In genomic region chr6:88202921-88203690, GRCm38 (mm10) we compare ENCODE assay signal across 8 mouse cellular contexts. TPM values are rescaled to one million over a fixed set of nuclear protein-coding genes. Genes with fewer than 3 reads are reported as not detected.
DNase-seq lines count a peak whose midpoint lies in the region; ATAC-seq and TF ChIP-seq lines count a peak whose summit lies in the region.

No protein-coding gene starts in this region.

- H3K27me3 ChIP-seq in limb, embryonic 14.5 days (ENCODE audit: control insufficient read depth, insufficient read depth, low read length) = peaks cover 85% of the 10 kb centered on the region
- peaks cover 78% of the 10 kb centered on the region for H3K27me3 ChIP-seq in midbrain, embryonic 16.5 days (ENCODE audit: control insufficient read depth, insufficient read depth, low read depth, low read length)

- DNase-seq in adrenal gland, postnatal 14 days = peak; percentile 65
- peak; percentile 65 for DNase-seq in embryo, embryonic 9.5 days (ENCODE audit: extremely low spot score)
- peak; percentile 35 for DNase-seq in limb, embryonic 14.5 days (ENCODE audit: low spot score)
- no peak for DNase-seq in gastrocnemius, postnatal 4 days (ENCODE audit: low spot score in 2 of 2)
- DNase-seq in urinary bladder, postnatal 10 days (ENCODE audit: low spot score) = no peak
- DNase-seq in thymus, postnatal 4 days = no peak

- H3K4me2 ChIP-seq in limb, embryonic 14.5 days (replicated peaks; ENCODE audit: low read depth, low read length, severe bottlenecking) = peak overlapping the region; percentile 19; the same call in 1 of the 2 replicates
- no peak overlapping the region for H3K4me2 ChIP-seq in midbrain, embryonic 16.5 days (ENCODE audit: low read length)

- H3K4me3 ChIP-seq in limb, embryonic 14.5 days (replicated peaks; ENCODE audit: low read length) = peak overlapping the region; percentile 8; the same call in 1 of the 2 replicates
- H3K4me3 ChIP-seq in midbrain, embryonic 16.5 days (ENCODE audit: low read depth, low read length) = no peak overlapping the region

- no peak for TF ChIP-seq POLR2A in limb, embryonic 14.5 days (IDR thresholded peaks at IDR 0.05; ENCODE audit: borderline replicate concordance, extremely low read depth, insufficient read depth, insufficient read length)

- no peak overlapping the region for H3K27ac ChIP-seq in limb, embryonic 14.5 days (replicated peaks; ENCODE audit: low read depth, low read length)
- peak overlapping the region; percentile 22; the same call in 1 of the 2 replicates for H3K27ac ChIP-seq in midbrain, embryonic 16.5 days (ENCODE audit: low read length)

- WGBS in limb, embryonic 14.5 days = 3% methylated on average over 24 of the region's 24 CpGs
- 3% methylated on average over 24 of the region's 24 CpGs for WGBS in midbrain, embryonic 16.5 days

- H3K36me3 ChIP-seq in limb, embryonic 14.5 days (ENCODE audit: control insufficient read depth, insufficient read depth, low read length) = no peaks in the 10 kb centered on the region
- no peaks in the 10 kb centered on the region for H3K36me3 ChIP-seq in midbrain, embryonic 16.5 days (ENCODE audit: control insufficient read depth, insufficient read depth, low read length)

- H3K9ac ChIP-seq in limb, embryonic 14.5 days (ENCODE audit: low read depth, low read length, severe bottlenecking) = no peak overlapping the region
- no peak overlapping the region for H3K9ac ChIP-seq in midbrain, embryonic 16.5 days (ENCODE audit: low read depth, low read length)

- no peaks in the 10 kb centered on the region for H3K9me3 ChIP-seq in limb, embryonic 14.5 days (ENCODE audit: control insufficient read depth, low read length)
- H3K9me3 ChIP-seq in midbrain, embryonic 16.5 days (replicated peaks; ENCODE audit: control insufficient read depth, low read length, poor library complexity, severe bottlenecking) = no peaks in the 10 kb centered on the region

- peak; percentile 67 to 80 for ATAC-seq in hematopoietic stem cell, adult 5-6 weeks (replicated peaks in 1 of 2; ENCODE audit: insufficient read depth in 1 of 2, low FRiP score in 2 of 2, low TSS enrichment in 1 of 2, low read depth in 1 of 2, poor library complexity in 2 of 2, severe bottlenecking in 2 of 2)
- ATAC-seq in limb, embryonic 14.5 days (ENCODE audit: low FRiP score, low read depth) = 0 out of 2 replicates have a peak, but pooled peaks have one; percentile 6
- no peak; the same call in 1 of the 2 replicates for ATAC-seq in midbrain, embryonic 16.5 days

- H3K4me1 ChIP-seq in limb, embryonic 14.5 days (ENCODE audit: control insufficient read depth, insufficient read depth, low read length) = peaks cover 9% of the 10 kb centered on the region; the same call in 1 of the 2 replicates
- peaks cover 10% of the 10 kb centered on the region for H3K4me1 ChIP-seq in midbrain, embryonic 16.5 days (ENCODE audit: control insufficient read depth, insufficient read depth, low read length)

RNA-seq across cellular contexts. Expression of gene Gata2, which starts 9.4 kb away (rescaled TPM):
- total RNA-seq in adrenal gland, postnatal 14 days (2021) = 26.3 and 36.4 TPM in 2 replicates
- 28.7 and 28.9 TPM in 2 replicates for total RNA-seq in hematopoietic stem cell, adult 5-6 weeks (2017)
- 15.7 and 18.4 TPM in 2 replicates for polyA plus RNA-seq in limb, embryonic 14.5 days (2012; rRNA removed)
- polyA plus RNA-seq in limb, embryonic 14.5 days (2014; fragmentation: Nextera tagmentation; extraction: Ambion mirVana) = 18.1 and 19.3 TPM in 2 replicates
- polyA plus RNA-seq in midbrain, embryonic 16.5 days (2015; fragmentation: Nextera tagmentation; extraction: Ambion mirVana) = 13.0 and 15.0 TPM in 2 replicates
- total RNA-seq in gastrocnemius, postnatal 4 days (2021) = 1 to 10 TPM; 6.2 to 7.9 TPM

RNA-seq across cellular contexts. Expression of gene Dnajb8, which starts 19.0 kb away (rescaled TPM):
- total RNA-seq in adrenal gland, postnatal 14 days (2021) = not detected in 2 replicates
- not detected in 2 replicates for total RNA-seq in hematopoietic stem cell, adult 5-6 weeks (2017)
- not detected in 2 replicates for polyA plus RNA-seq in limb, embryonic 14.5 days (2012; rRNA removed)
- polyA plus RNA-seq in limb, embryonic 14.5 days (2014; fragmentation: Nextera tagmentation; extraction: Ambion mirVana) = not detected in 2 replicates
- polyA plus RNA-seq in midbrain, embryonic 16.5 days (2015; fragmentation: Nextera tagmentation; extraction: Ambion mirVana) = not detected in 2 replicates
- not detected for total RNA-seq in gastrocnemius, postnatal 4 days (2021)

Comparison
In these comparisons a context has a peak if more than half of its experiments do, and no peak if none do; other contexts are left out.
1. DNase-seq: peak in adrenal gland, postnatal 14 days (single experiment), embryo, embryonic 9.5 days (single experiment) and limb, embryonic 14.5 days (single experiment); none in gastrocnemius, postnatal 4 days (0 of 2), urinary bladder, postnatal 10 days (single experiment) and thymus, postnatal 4 days (single experiment).